Mouse (Mus musculus): Measurements from ENCODE around the gene Bms1. TPM values are rescaled to one million over a fixed set of nuclear protein-coding genes. Genes with fewer than 3 reads are reported as not detected.

The Bms1 gene
- total RNA-seq, 4 experiments from 2014 or later: 20.7 to 25.5 (median 24.0) TPM

GRCm38 (mm10) chr6:118366196-118366595, 53.1 kb downstream of the Bms1 start:
- DNase-seq (ENCODE audit: low spot score in 2 of 2): no peak

- DNase-seq (ENCODE audit: low spot score in 2 of 2): no peak
Measured at GRCm38 (mm10) chr6:118365781-118366180, 53.5 kb downstream of the Bms1 start.

GRCm38 (mm10) chr6:118350342-118350741, 68.9 kb downstream of the Bms1 start:
- DNase-seq (ENCODE audit: low spot score in 2 of 2): no peak

- DNase-seq (ENCODE audit: low spot score in 2 of 2): no peak
Measured at GRCm38 (mm10) chr6:118348186-118348585, 71.1 kb downstream of the Bms1 start.

GRCm38 (mm10) chr6:118347291-118347690, 72.0 kb downstream of the Bms1 start:
- no peak for DNase-seq (ENCODE audit: low spot score in 2 of 2)

DNA sequence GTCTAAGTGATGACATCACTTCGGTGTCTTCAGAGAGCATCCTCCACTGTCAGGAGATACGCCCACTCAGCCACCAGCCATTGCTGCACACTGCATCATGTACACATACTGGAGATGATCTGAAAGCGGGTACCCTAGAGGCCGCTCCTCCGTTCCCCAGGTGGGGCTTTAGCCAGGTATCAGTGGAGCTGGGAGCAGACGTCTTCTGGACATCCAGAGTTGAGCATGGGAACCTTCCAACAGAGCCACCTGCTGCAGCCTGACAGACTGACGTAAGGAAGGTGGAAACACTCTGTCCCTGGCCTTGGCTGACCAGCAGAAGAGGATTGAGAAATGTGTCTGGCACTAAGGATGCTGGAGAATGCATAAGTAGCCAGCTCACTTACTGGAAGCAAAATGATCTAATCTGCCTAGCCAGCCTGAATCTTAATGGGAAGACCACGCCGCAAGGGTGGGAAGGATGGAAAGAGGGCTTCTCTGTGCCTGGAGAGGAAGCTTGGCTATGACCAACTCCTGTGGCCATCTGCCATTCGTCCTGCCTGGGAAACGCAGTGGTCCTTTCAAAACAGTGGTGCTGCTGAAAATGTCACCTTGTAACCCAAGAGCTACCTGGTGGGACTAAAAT, 77.3 kb downstream of the Bms1 start:
- no peak for DNase-seq (ENCODE audit: low spot score in 2 of 2)

- DNase-seq (ENCODE audit: low spot score in 2 of 2): no peak
Measured at GRCm38 (mm10) chr6:118337660-118338059, 81.6 kb downstream of the Bms1 start.

- DNase-seq (ENCODE audit: low spot score in 2 of 2): no peak
Measured at GRCm38 (mm10) chr6:118336541-118337480, 82.5 kb downstream of the Bms1 start.

GRCm38 (mm10) chr6:118335934-118336450, 83.3 kb downstream of the Bms1 start:
- no peak for DNase-seq (ENCODE audit: low spot score in 2 of 2)

GRCm38 (mm10) chr6:118333861-118334260, 85.4 kb downstream of the Bms1 start:
- no peak for DNase-seq (ENCODE audit: low spot score in 2 of 2)

Small RNAs within 50 kb of the gene (microRNA-seq; reads per million reads assigned to microRNA genes)
- gene Gm25953: not detected

Other genes starting within 250 kb of the Bms1 start
- 1 to 10 TPM; 1.2 to 4.1 (median 2.2) TPM for gene Ret, start 221.8 kb downstream of the Bms1 start, total RNA-seq (2022)
- gene Zfp248, start 36.1 kb upstream of the Bms1 start, total RNA-seq (2022): 1 to 10 TPM; 1.2 to 1.6 (median 1.4) TPM
- 1 to 10 TPM; 7.7 to 9.5 (median 8.6) TPM for gene Zfp9, start 59.8 kb upstream of the Bms1 start, total RNA-seq (2022)
- 1 to 10 TPM; 1.7 to 1.9 (median 1.7) TPM for gene Ankrd26, start 142.8 kb upstream of the Bms1 start, total RNA-seq (2022)